Mouse (Mus musculus) MEL (cell line): ENCODE data around the gene Plbd2. TPM values are rescaled to one million over a fixed set of nuclear protein-coding genes. Genes with fewer than 3 reads are reported as not detected.

Experiments used
- DNase-seq: peaks from one replicate; pipeline ENCODE4 v3.0.0; 2011; ENCODE audit warnings: low read depth, low spot score
- H3K27ac ChIP-seq: 2 replicates; pipeline ENCODE4 v1.5.1; 2012; ENCODE audit warnings: low read depth, mild to moderate bottlenecking, control low read depth, low read length, moderate library complexity; ENCODE audit not compliant: control insufficient read depth
- H3K27me3 ChIP-seq, 2 experiments: fragments of 150-350 bp in 1 of 2; sonication (generic) in 1 of 2; 2 replicates each; pipeline ENCODE4 v1.6.1; 2012; ENCODE audit warnings: low read length in 2 of 2, mild to moderate bottlenecking in 2 of 2, improper control_type of control experiment in 1 of 2, moderate library complexity in 1 of 2; ENCODE audit not compliant: insufficient read depth in 2 of 2, control insufficient read depth in 1 of 2
- H3K36me3 ChIP-seq, 2 experiments: 2 replicates each; pipeline ENCODE4 v1.6.1; 2012 to 2014; ENCODE audit warnings: low read length in 2 of 2, improper control_type of control experiment in 1 of 2, inconsistent platforms in 1 of 2, mild to moderate bottlenecking in 1 of 2; ENCODE audit not compliant: insufficient read depth in 2 of 2, control insufficient read depth in 1 of 2
- H3K4me1 ChIP-seq, 2 experiments: fragments of 150-350 bp in 1 of 2; sonication (generic) in 1 of 2; 2 replicates each; pipeline ENCODE4 v1.6.1; 2012; ENCODE audit warnings: low read length in 2 of 2, improper control_type of control experiment in 1 of 2, mild to moderate bottlenecking in 1 of 2; ENCODE audit not compliant: insufficient read depth in 2 of 2, control insufficient read depth in 1 of 2
- H3K4me3 ChIP-seq, 2 experiments: fragments of 150-350 bp in 1 of 2; sonication (generic) in 1 of 2; 2 replicates each; pipeline ENCODE4 v1.5.1; 2012; ENCODE audit warnings: low read depth in 2 of 2, low read length in 2 of 2, mild to moderate bottlenecking in 2 of 2, moderate library complexity in 2 of 2, control low read depth in 1 of 2, improper control_type of control experiment in 1 of 2; ENCODE audit not compliant: control insufficient read depth in 1 of 2, insufficient read depth in 1 of 2
- H3K79me2 ChIP-seq: 2 replicates; pipeline ENCODE4 v1.6.1; 2012; ENCODE audit warnings: mild to moderate bottlenecking, low read length, moderate library complexity; ENCODE audit not compliant: control insufficient read depth, poor library complexity, insufficient read depth
- H3K9ac ChIP-seq: 2 replicates; pipeline ENCODE4 v1.6.1; 2012; ENCODE audit warnings: low read depth, mild to moderate bottlenecking, control low read depth, low read length, moderate library complexity; ENCODE audit not compliant: control insufficient read depth, poor library complexity, severe bottlenecking
- H3K9me3 ChIP-seq: fragments of 150-350 bp; sonication (generic); replicated peaks from 2 replicates; pipeline ENCODE4 v1.6.1; 2012; ENCODE audit warnings: mild to moderate bottlenecking, low read length, improper control_type of control experiment, moderate library complexity; ENCODE audit not compliant: insufficient read depth
- CHD2 ChIP-seq: IDR thresholded peaks from 2 replicates; pipeline ENCODE4 v1.6.1; 2011; ENCODE audit warnings: low read length, improper control_type of control experiment
- E2F4 ChIP-seq: IDR thresholded peaks from 2 replicates; pipeline ENCODE4 v1.6.1; 2011; ENCODE audit warnings: low read depth, low read length, improper control_type of control experiment, borderline replicate concordance
- EP300 ChIP-seq, 2 experiments: IDR thresholded peaks; 2 replicates each; pipeline ENCODE4 v1.6.1; 2011; ENCODE audit warnings: improper control_type of control experiment in 2 of 2, low read length in 2 of 2, low read depth in 1 of 2, mild to moderate bottlenecking in 1 of 2
- GABPA ChIP-seq: IDR thresholded peaks from 2 replicates; pipeline ENCODE4 v1.6.1; 2012; ENCODE audit warnings: low read depth, mild to moderate bottlenecking, inconsistent platforms, low read length, improper control_type of control experiment, moderate library complexity
- HCFC1 ChIP-seq: IDR thresholded peaks from 2 replicates; pipeline ENCODE4 v1.6.1; 2012; ENCODE audit warnings: low read depth, mild to moderate bottlenecking, inconsistent platforms, low read length, improper control_type of control experiment, moderate library complexity
- MAZ ChIP-seq: IDR thresholded peaks from 2 replicates; pipeline ENCODE4 v1.6.1; 2012; ENCODE audit warnings: low read depth, mild to moderate bottlenecking, inconsistent platforms, low read length, improper control_type of control experiment
- MEF2A ChIP-seq: IDR thresholded peaks from 2 replicates; pipeline ENCODE4 v1.6.1; 2014; ENCODE audit warnings: low read depth, mild to moderate bottlenecking, inconsistent platforms, low read length, improper control_type of control experiment; ENCODE audit not compliant: poor library complexity, insufficient replicate concordance, severe bottlenecking; ENCODE audit errors: extremely low read depth
- MYC ChIP-seq: IDR thresholded peaks from 2 replicates; pipeline ENCODE4 v1.6.1; 2011; ENCODE audit warnings: low read depth, mild to moderate bottlenecking, low read length, improper control_type of control experiment, moderate library complexity
- POLR2A ChIP-seq, 2 experiments: IDR thresholded peaks; 2 replicates each; pipeline ENCODE4 v1.6.1; 2011 to 2012; ENCODE audit warnings: low read length in 2 of 2, mild to moderate bottlenecking in 2 of 2, control low read depth in 1 of 2, improper control_type of control experiment in 1 of 2, low read depth in 1 of 2, moderate library complexity in 1 of 2; ENCODE audit not compliant: control insufficient read depth in 1 of 2, insufficient read depth in 1 of 2, poor library complexity in 1 of 2
- RCOR1 ChIP-seq: IDR thresholded peaks from 2 replicates; pipeline ENCODE4 v1.6.1; 2012; ENCODE audit warnings: low read depth, mild to moderate bottlenecking, inconsistent platforms, low read length, improper control_type of control experiment
- TAL1 ChIP-seq: IDR thresholded peaks from 2 replicates; pipeline ENCODE4 v1.6.1; 2012; ENCODE audit warnings: mild to moderate bottlenecking, inconsistent platforms, low read length, moderate library complexity, mixed read lengths
- TBP ChIP-seq: IDR thresholded peaks from 2 replicates; pipeline ENCODE4 v1.8.0; 2011; ENCODE audit warnings: low read depth, low read length, improper control_type of control experiment
- USF1 ChIP-seq: IDR thresholded peaks from 2 replicates; pipeline ENCODE4 v1.6.1; 2014; ENCODE audit warnings: low read depth, mild to moderate bottlenecking, inconsistent platforms, low read length, improper control_type of control experiment, moderate library complexity
- ZC3H11A ChIP-seq: IDR thresholded peaks from 2 replicates; pipeline ENCODE4 v1.6.1; 2012; ENCODE audit warnings: low read depth, mild to moderate bottlenecking, inconsistent platforms, low read length, improper control_type of control experiment
- ZMIZ1 ChIP-seq: IDR thresholded peaks from 2 replicates; pipeline ENCODE4 v1.6.1; 2012; ENCODE audit warnings: low read depth, mild to moderate bottlenecking, inconsistent platforms, low read length, improper control_type of control experiment, moderate library complexity
- polyA plus RNA-seq, 2 experiments: library from polyadenylated mRNA; stranded (reverse) in 1 of 2; unstranded in 1 of 2; fragments of >175 nt in 1 of 2; fragments of >200 nt in 1 of 2; gene quantifications; 2 replicates each; pipeline versions ENCODE4 v1.2.1 to v1.2.4; 2012; ENCODE audit warnings: low replicate concordance in 2 of 2, low read depth in 1 of 2; ENCODE audit not compliant: insufficient read length in 2 of 2, insufficient read depth in 1 of 2, missing spikeins in 1 of 2
- total RNA-seq: library from RNA; depleted of rRNA; stranded (reverse); fragments of 300-350 nt; gene quantifications from 2 replicates; pipeline ENCODE4 v1.2.3, GENCODE M21; 2012

Plbd2 gene
- total and polyA plus RNA-seq, 3 experiments, result 10.1 to 30.5 TPM; not detected in 1

DNA sequence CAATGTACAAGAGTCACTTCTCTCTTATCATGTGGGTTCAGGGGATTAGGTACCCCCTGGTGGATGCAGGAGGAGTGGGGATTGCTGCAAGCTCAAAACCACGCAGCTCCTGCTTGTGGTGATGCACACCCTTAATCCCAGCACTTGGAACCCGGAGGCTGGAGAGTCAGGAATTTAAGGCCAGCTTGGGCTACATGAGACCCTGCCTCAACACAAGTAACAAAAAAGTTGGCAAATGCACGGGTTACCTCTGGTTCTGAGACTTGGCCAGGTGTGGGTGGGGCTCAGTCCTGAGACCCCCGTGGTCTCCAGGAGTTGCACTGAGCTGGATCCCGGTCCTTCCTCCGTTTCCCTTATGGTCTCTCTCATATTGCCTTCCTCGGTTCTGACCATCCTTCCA, 12.0 kb upstream of the Plbd2 start:
- H3K27me3 ChIP-seq, result no peaks in the 10 kb centered on the region
- DNase-seq, result no peak
- no peak overlapping the region for H3K4me3 ChIP-seq
- no peaks in the 10 kb centered on the region for H3K9me3 ChIP-seq
- H3K27ac ChIP-seq, result no peak overlapping the region
- no peak overlapping the region for H3K9ac ChIP-seq
- H3K4me1 ChIP-seq, result peaks cover 0 to 6% of the 10 kb centered on the region in 2 experiments; a peak in 1 of 4 replicates
- TF ChIP-seq HCFC1 (no peak), MYC (no peak), E2F4 (no peak), USF1 (no peak), MEF2A (no peak), TBP (no peak), ZC3H11A (no peak), POLR2A (IDR thresholded peaks at IDR 0.05; ENCODE audit: control insufficient read depth in 1 of 2, insufficient read depth in 1 of 2, low read depth in 1 of 2, low read length in 2 of 2, poor library complexity in 1 of 2) (no peak), RCOR1 (no peak), MAZ (no peak), ZMIZ1 (no peak), EP300 (IDR thresholded peaks at IDR 0.05; ENCODE audit: low read depth in 1 of 2, low read length in 2 of 2) (no peak)
- H3K36me3 ChIP-seq, result peaks cover 0 to 3% of the 10 kb centered on the region in 2 experiments; a peak in 1 of 4 replicates
- H3K79me2 ChIP-seq, result no peaks in the 10 kb centered on the region; the same call in 1 of the 2 replicates

DNA sequence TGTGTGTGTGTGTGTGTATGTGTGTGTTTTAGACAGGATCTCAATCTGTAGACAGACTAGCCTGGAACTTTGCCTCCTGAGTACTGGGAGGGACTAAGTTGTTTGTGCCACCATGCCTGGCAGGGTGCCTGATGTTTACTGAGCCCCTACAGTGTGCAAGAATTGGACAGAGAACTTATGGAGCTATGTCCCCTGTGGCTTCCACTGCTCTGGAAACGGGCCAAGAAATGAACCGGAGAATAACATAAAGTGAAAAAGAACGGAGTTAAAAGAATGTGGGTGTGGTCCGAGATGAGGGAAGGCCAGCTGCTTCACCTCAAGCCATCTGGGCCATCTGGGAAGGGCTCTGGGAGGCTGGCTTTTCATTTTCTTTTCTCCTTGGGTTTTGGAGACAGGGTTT, 11.3 kb upstream of the Plbd2 start:
- Histone ChIP-seq H3K9me3 (no peaks in the 10 kb centered on the region), H3K36me3 (peaks cover 0 to 3% of the 10 kb centered on the region in 2 experiments; a peak in 1 of 4 replicates), H3K27me3 (no peaks in the 10 kb centered on the region), H3K79me2 (no peaks in the 10 kb centered on the region; the same call in 1 of the 2 replicates), H3K9ac (no peak overlapping the region), H3K27ac (no peak overlapping the region), H3K4me3 (no peak overlapping the region), H3K4me1 (peaks cover 0 to 6% of the 10 kb centered on the region in 2 experiments; a peak in 1 of 4 replicates)
- no peak for DNase-seq
- no peak for TF ChIP-seq GABPA
- TF ChIP-seq TAL1, result no peak
- no peak for TF ChIP-seq CHD2
